Mouse (Mus musculus) stomach, postnatal 0 days (tissue): ENCODE measurements around the gene Nelfa. TPM values are rescaled to one million over a fixed set of nuclear protein-coding genes. Genes with fewer than 3 reads are reported as not detected.

Experiments used
- ATAC-seq: fragments of 200-750 bp; cut with Nextera tagmentation; 2 replicates; pipeline ENCODE4 v1.8.0; 2017; ENCODE audit not compliant: low FRiP score, low TSS enrichment
- DNase-seq: peaks from one replicate; pipeline ENCODE4 v3.0.0-alpha.2; 2016; ENCODE audit warnings: low spot score
- H3K27ac ChIP-seq: fragments of 300-500 bp; sonication (generic); replicated peaks from 2 replicates; pipeline ENCODE4 v1.5.1; 2014; ENCODE audit warnings: mild to moderate bottlenecking, control low read depth
- H3K27me3 ChIP-seq: fragments of 300-500 bp; sonication (generic); 2 replicates; pipeline ENCODE4 v1.6.1; 2014; ENCODE audit warnings: low read length; ENCODE audit not compliant: control insufficient read depth, insufficient read depth
- H3K36me3 ChIP-seq: fragments of 300-500 bp; sonication (generic); 2 replicates; pipeline ENCODE4 v1.6.1; 2014; ENCODE audit warnings: low read length, mixed read lengths; ENCODE audit not compliant: control insufficient read depth, insufficient read depth
- H3K4me1 ChIP-seq: fragments of 300-500 bp; sonication (generic); replicated peaks from 2 replicates; pipeline ENCODE4 v1.6.1; 2014; ENCODE audit warnings: antibody characterized with exemption; ENCODE audit not compliant: control insufficient read depth, insufficient read depth
- H3K4me2 ChIP-seq: fragments of 300-500 bp; sonication (generic); replicated peaks from 2 replicates; pipeline ENCODE4 v1.6.1; 2014; ENCODE audit warnings: low read depth, mild to moderate bottlenecking, control low read depth, moderate library complexity
- H3K4me3 ChIP-seq: fragments of 300-500 bp; sonication (generic); 2 replicates; pipeline ENCODE4 v1.5.1; 2014; ENCODE audit warnings: low read depth, low read length, control low read depth
- H3K9ac ChIP-seq: fragments of 300-500 bp; sonication (generic); 2 replicates; pipeline ENCODE4 v1.6.1; 2014; ENCODE audit warnings: mild to moderate bottlenecking, low read length, control low read depth, mixed read lengths
- H3K9me3 ChIP-seq: fragments of 300-500 bp; sonication (generic); 2 replicates; pipeline ENCODE4 v1.6.1; 2016; ENCODE audit warnings: low read length; ENCODE audit not compliant: control insufficient read depth
- CTCF ChIP-seq: IDR thresholded peaks from 2 replicates; pipeline ENCODE4 v1.5.1; 2016; ENCODE audit warnings: antibody characterized with exemption, low read depth, mild to moderate bottlenecking, moderate library complexity
- EP300 ChIP-seq: optimal IDR thresholded peaks from 2 replicates; pipeline ENCODE3; 2016; ENCODE audit warnings: antibody characterized with exemption
- WGBS: fragments of 180-500 bp; shearing (Covaris S2); extraction: QIAGEN DNeasy Blood & Tissue Kit; methylation state at CpG from one replicate; pipeline ENCODE4 v1.1.7; 2014; 5-methylcytosine and 5-hydroxymethylcytosine counted together
- microRNA-seq: library from miRNA; unstranded; fragments of <30 nt; microRNA quantifications from one replicate; pipeline ENCODE4, GENCODE M21; 2016
- polyA plus RNA-seq: library from polyadenylated mRNA; unstranded; fragments of >200 nt; fragmentation: Nextera tagmentation; extraction: Ambion mirVana; gene quantifications from 2 replicates; pipeline ENCODE4 v1.2.1, GENCODE M21; 2015

Nelfa gene
- polyA plus RNA-seq, 1 experiment from 2014 or later, result 20.5 TPM

DNA sequence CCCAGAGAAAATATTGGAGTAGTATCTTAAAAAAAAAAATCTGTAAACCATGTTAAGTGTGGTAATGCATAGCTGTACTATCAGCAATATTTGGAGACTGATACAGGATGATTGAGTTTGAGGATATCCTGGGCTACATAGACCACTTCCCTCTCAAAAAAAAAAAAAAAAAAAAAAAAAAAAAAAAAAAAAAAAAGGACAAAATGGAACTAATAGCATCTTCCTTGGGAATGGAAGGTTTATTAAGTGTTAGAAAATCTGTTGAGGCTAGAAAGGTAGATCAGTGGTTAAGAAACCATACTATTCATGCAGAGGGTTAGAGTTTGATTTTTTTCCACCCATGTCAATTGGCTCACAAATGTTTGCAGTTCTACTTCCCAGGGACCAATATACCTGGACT is 78.5 kb downstream of the Nelfa start:
- TF ChIP-seq CTCF (no peak), EP300 (no peak)
- ATAC-seq (no peak), DNase-seq (no peak)
- H3K27me3 ChIP-seq, result no peaks in the 10 kb centered on the region
- H3K9me3 ChIP-seq, result no peaks in the 10 kb centered on the region
- no peak overlapping the region for H3K9ac ChIP-seq
- H3K27ac ChIP-seq, result no peak overlapping the region
- no peaks in the 10 kb centered on the region for H3K4me1 ChIP-seq
- H3K4me3 ChIP-seq, result no peak overlapping the region
- no peak overlapping the region for H3K4me2 ChIP-seq
- peaks cover 25% of the 10 kb centered on the region for H3K36me3 ChIP-seq

GRCm38 (mm10) chr5:33854019-33854418 is 82.2 kb downstream of the Nelfa start:
- TF ChIP-seq CTCF (peak; percentile 39), EP300 (no peak)
- H3K4me2 ChIP-seq, result no peak overlapping the region
- no peak overlapping the region for H3K9ac ChIP-seq
- ATAC-seq, result no peak
- H3K4me3 ChIP-seq, result no peak overlapping the region
- H3K27me3 ChIP-seq, result no peaks in the 10 kb centered on the region
- WGBS, result 74% methylated on average over 2 of the region's 2 CpGs
- H3K4me1 ChIP-seq, result no peaks in the 10 kb centered on the region
- no peaks in the 10 kb centered on the region for H3K9me3 ChIP-seq
- H3K36me3 ChIP-seq, result peaks cover 16% of the 10 kb centered on the region
- DNase-seq, result no peak
- H3K27ac ChIP-seq, result no peak overlapping the region

GRCm38 (mm10) chr5:33853086-33853485 is 83.1 kb downstream of the Nelfa start:
- no peaks in the 10 kb centered on the region for H3K4me1 ChIP-seq
- H3K4me3 ChIP-seq, result no peak overlapping the region
- ATAC-seq, result no peak
- no peak overlapping the region for H3K27ac ChIP-seq
- no peak overlapping the region for H3K4me2 ChIP-seq
- DNase-seq, result no peak
- H3K9me3 ChIP-seq, result no peaks in the 10 kb centered on the region
- TF ChIP-seq EP300, result no peak
- TF ChIP-seq CTCF, result peak; percentile 49
- WGBS, result 96% methylated on average over 1 of the region's 1 CpGs
- H3K27me3 ChIP-seq, result no peaks in the 10 kb centered on the region
- H3K9ac ChIP-seq, result no peak overlapping the region
- peaks cover 16% of the 10 kb centered on the region for H3K36me3 ChIP-seq

DNA sequence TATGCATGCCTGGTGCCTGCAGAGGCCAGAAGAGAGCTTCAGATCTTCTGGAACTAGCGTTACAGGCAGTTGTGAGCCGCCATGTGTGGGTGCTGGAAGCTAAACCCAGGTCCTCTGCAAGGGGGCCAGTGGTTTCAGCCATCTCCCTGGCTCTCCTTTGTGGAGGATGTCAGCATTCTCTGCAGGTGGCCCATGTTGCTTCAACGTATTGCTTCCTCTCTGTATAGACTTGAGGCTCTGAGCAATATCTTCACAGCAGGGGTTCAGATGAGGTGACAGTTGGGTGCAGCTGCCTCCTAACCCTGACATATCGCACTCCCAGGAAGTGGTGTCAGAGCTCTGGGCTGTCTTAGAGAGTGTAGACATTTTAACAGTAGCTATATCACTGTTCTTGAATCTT is 84.7 kb downstream of the Nelfa start:
- TF ChIP-seq CTCF (no peak), EP300 (no peak)

More for the DNA sequence above, 84.7 kb downstream of the Nelfa start:
- no peak for DNase-seq
- no peaks in the 10 kb centered on the region for H3K9me3 ChIP-seq
- no peaks in the 10 kb centered on the region for H3K27me3 ChIP-seq
- H3K4me1 ChIP-seq, result no peaks in the 10 kb centered on the region
- 92% methylated on average over 4 of the region's 4 CpGs for WGBS
- no peak overlapping the region for H3K4me2 ChIP-seq
- H3K4me3 ChIP-seq, result no peak overlapping the region
- ATAC-seq, result no peak
- peaks cover 10% of the 10 kb centered on the region for H3K36me3 ChIP-seq
- no peak overlapping the region for H3K9ac ChIP-seq
- no peak overlapping the region for H3K27ac ChIP-seq

Small RNA genes within 50 kb of the gene (microRNA-seq; reads per million reads assigned to microRNA genes)
- gene Mir7024, result not detected

Other genes starting within 250 kb of the Nelfa start
- 17.4 and 19.3 TPM in 2 replicates for gene Fgfr3, start 214.7 kb downstream of the Nelfa start, polyA plus RNA-seq
- gene Letm1, start 153.6 kb downstream of the Nelfa start, polyA plus RNA-seq, result 39.5 and 42.6 TPM in 2 replicates
- 8.5 and 10.3 TPM in 2 replicates for gene Nsd2, start 115.7 kb downstream of the Nelfa start, polyA plus RNA-seq
- gene Gm1673, start 47.0 kb upstream of the Nelfa start, polyA plus RNA-seq, result 27.7 and 28.5 TPM in 2 replicates
- 0.13 and 0.15 TPM in 2 replicates for gene Nat8l, start 59.6 kb upstream of the Nelfa start, polyA plus RNA-seq
- 0.07 and 0.19 TPM in 2 replicates for gene Poln, start 233.0 kb upstream of the Nelfa start, polyA plus RNA-seq
- gene Haus3, start 233.1 kb upstream of the Nelfa start, polyA plus RNA-seq, result 10.8 and 12.3 TPM in 2 replicates